Mouse (Mus musculus): Measurements from ENCODE around the gene Blvrb. TPM values are rescaled to one million over a fixed set of nuclear protein-coding genes. Genes with fewer than 3 reads are reported as not detected.

Blvrb gene
- total and polyA plus RNA-seq, 2 experiments from 2014 or later, result 19.7 to 23.4 TPM

DNA sequence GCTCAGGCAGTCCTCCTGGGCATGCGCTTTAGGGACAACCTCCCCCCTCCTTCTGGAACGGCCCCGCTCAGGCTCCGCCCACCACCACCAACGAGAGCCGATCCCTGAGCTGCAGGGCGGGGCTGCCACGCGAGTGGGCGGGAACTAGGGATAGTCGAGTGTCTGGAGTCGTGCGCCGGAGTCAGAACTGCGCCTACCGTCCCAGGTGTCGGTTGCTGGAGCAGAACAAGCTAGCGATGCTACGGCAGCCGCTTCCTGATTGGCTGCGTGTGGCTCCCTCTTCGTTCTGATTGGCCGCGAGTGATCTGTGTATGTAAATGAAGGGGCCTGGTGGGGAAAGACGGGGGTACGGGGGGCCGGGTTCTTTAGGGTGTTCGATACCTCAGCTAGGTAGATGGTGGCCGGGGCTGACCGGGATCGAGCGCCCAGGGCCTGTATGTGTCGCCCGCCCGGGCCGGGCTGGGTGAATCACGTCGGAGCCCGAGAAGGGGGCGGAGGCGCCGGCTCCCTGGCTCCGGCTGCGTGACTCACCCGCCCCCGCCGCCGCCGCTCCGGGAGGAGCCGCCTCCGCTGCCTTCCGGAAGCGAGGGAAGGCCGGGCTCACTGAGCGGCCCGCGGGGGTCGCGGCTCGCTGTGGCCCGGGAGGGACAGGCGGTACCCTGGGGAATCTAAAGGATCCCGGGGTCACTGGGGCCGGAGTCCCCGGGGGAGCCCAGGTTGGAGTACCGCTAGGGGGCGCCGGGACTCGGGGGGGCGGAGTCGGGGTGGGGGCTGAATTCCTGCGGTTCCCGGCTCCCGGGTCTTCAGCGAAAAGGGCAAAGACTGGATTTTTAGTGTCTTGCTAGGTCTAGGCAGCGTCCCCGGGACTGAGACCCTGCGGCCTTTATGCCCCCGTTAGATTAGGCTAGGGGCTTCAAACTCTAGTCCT, 39.3 kb downstream of the Blvrb start, which contains the start of gene Sertad1:
Gene Sertad1, plus strand, starts transcription at position 141 of the 928 bp plus-strand sequence.
- H3K9me3 ChIP-seq (ENCODE audit: low read length), result no peaks in the 10 kb centered on the region
- peak within 1 kb of the TSS; percentile 55 for H3K4me2 ChIP-seq (ENCODE audit: low read depth, low read length)
- ATAC-seq (peak; percentile 98), DNase-seq (ENCODE audit: low spot score) (peak; percentile 99)
- peak within 1 kb of the TSS; percentile 89 for H3K9ac ChIP-seq (replicated peaks; ENCODE audit: low read length)
- peak within 1 kb of the TSS; percentile 93 for H3K27ac ChIP-seq
- peak within 1 kb of the TSS; percentile 78 for H3K4me3 ChIP-seq (ENCODE audit: low read length)
- H3K27me3 ChIP-seq (ENCODE audit: insufficient read depth, low read length), result no peaks in the 10 kb centered on the region
- no peaks in the 10 kb centered on the region; the same call in 1 of the 2 replicates for H3K4me1 ChIP-seq (ENCODE audit: insufficient read depth, low read length)
- WGBS, result under 1% methylated on average over 56 of the region's 80 CpGs
- no peaks in the 10 kb centered on the region for H3K36me3 ChIP-seq (ENCODE audit: insufficient read depth, low read length)
- peak; percentile 57 for TF ChIP-seq CTCF (IDR thresholded peaks at IDR 0.05; ENCODE audit: low read depth)

DNA sequence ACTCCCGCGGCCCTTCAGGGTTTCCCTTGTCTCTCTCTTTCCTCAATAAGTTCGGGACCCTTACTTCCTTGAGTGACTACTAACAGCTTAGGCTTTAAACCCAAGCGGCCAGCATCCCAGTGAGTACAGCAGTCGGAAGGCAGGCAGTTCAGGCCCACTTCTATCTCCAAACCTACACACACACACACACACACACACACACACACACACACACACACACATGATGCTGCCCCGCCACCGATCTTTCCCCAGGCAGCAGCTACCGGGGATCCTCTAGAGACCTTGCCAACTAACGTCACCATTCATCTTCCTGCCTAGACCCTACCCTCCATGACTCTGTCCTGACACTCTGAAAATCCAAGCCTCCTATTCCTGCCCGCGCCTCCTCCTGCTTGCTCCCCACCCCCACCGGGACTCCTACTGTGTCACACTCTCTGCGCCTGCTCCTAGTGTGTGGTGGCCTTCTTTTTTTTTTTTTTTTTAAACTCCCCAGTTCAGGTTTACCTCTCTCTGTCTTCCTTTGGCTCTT, 40.0 kb downstream of the Blvrb start:
- ATAC-seq (no peak), DNase-seq (ENCODE audit: low spot score) (no peak)
- H3K27ac ChIP-seq, result peak overlapping the region; percentile 93
- 4% methylated on average over 13 of the region's 13 CpGs for WGBS
- H3K27me3 ChIP-seq (ENCODE audit: insufficient read depth, low read length), result no peaks in the 10 kb centered on the region
- no peak for TF ChIP-seq CTCF (IDR thresholded peaks at IDR 0.05; ENCODE audit: low read depth)
- no peaks in the 10 kb centered on the region for H3K9me3 ChIP-seq (ENCODE audit: low read length)
- H3K4me2 ChIP-seq (ENCODE audit: low read depth, low read length), result peak overlapping the region; percentile 55
- H3K9ac ChIP-seq (replicated peaks; ENCODE audit: low read length), result peak overlapping the region; percentile 89
- H3K36me3 ChIP-seq (ENCODE audit: insufficient read depth, low read length), result no peaks in the 10 kb centered on the region
- H3K4me3 ChIP-seq (ENCODE audit: low read length), result peak overlapping the region; percentile 78
- H3K4me1 ChIP-seq (ENCODE audit: insufficient read depth, low read length), result no peaks in the 10 kb centered on the region; the same call in 1 of the 2 replicates

DNA sequence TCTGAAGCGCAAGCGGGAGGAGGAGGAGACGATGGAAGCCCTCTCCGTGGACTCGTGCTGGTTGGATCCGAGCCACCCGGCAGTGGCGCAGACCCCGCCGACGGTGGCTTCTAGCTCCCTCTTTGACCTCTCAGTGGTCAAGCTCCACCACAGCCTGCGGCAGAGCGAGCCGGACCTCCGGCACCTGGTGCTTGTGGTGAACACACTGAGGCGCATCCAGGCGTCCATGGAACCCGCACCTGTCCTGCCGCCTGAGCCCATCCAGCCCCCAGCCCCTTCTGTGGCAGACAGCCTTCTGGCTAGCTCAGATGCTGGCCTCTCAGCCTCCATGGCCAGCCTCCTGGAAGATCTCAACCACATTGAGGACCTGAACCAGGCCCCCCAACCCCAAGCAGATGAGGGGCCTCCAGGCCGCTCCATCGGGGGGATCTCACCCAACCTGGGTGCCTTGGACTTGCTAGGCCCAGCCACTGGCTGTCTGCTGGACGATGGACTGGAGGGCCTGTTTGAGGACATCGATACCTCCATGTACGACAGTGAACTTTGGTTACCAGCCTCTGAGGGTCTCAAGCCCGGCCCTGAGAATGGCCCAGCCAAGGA, 41.6 kb downstream of the Blvrb start:
- no peaks in the 10 kb centered on the region for H3K27me3 ChIP-seq (ENCODE audit: insufficient read depth, low read length)
- no peak for TF ChIP-seq CTCF (IDR thresholded peaks at IDR 0.05; ENCODE audit: low read depth)
- no peak overlapping the region for H3K4me2 ChIP-seq (ENCODE audit: low read depth, low read length)
- no peak overlapping the region for H3K27ac ChIP-seq
- 88% methylated on average over 25 of the region's 25 CpGs for WGBS
- DNase-seq (ENCODE audit: low spot score), result no peak
- H3K36me3 ChIP-seq (ENCODE audit: insufficient read depth, low read length), result no peaks in the 10 kb centered on the region
- H3K9me3 ChIP-seq (ENCODE audit: low read length), result no peaks in the 10 kb centered on the region
- H3K9ac ChIP-seq (replicated peaks; ENCODE audit: low read length), result no peak overlapping the region
- no peaks in the 10 kb centered on the region; the same call in 1 of the 2 replicates for H3K4me1 ChIP-seq (ENCODE audit: insufficient read depth, low read length)
- no peak overlapping the region for H3K4me3 ChIP-seq (ENCODE audit: low read length)
- ATAC-seq, result no peak

DNA sequence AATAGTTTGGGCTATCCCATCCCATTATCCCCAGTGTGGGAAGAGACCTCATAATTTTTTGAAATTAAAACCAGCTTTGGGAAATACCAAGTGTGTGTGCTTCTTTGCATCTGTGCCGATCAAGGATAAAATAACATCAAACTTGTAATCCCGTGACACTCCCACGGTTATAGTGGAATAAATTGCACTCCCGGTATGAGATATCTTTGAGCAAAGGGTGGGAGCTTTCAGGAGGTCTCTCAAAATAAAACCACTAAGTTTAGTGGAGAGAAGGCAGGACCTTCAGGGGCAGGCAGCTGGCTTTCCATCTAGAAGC, 42.4 kb downstream of the Blvrb start:
- WGBS, result 51% methylated on average over 4 of the region's 4 CpGs
- H3K9ac ChIP-seq (replicated peaks; ENCODE audit: low read length), result peak overlapping the region; percentile 30; the same call in 1 of the 2 replicates
- no peaks in the 10 kb centered on the region for H3K9me3 ChIP-seq (ENCODE audit: low read length)
- peak overlapping the region; percentile 51 for H3K4me2 ChIP-seq (ENCODE audit: low read depth, low read length)
- DNase-seq (ENCODE audit: low spot score) (no peak), ATAC-seq (no peak)
- H3K27ac ChIP-seq, result peak overlapping the region; percentile 42
- H3K36me3 ChIP-seq (ENCODE audit: insufficient read depth, low read length), result no peaks in the 10 kb centered on the region
- H3K4me1 ChIP-seq (ENCODE audit: insufficient read depth, low read length), result no peaks in the 10 kb centered on the region; the same call in 1 of the 2 replicates
- no peaks in the 10 kb centered on the region for H3K27me3 ChIP-seq (ENCODE audit: insufficient read depth, low read length)
- TF ChIP-seq CTCF (IDR thresholded peaks at IDR 0.05; ENCODE audit: low read depth), result no peak
- H3K4me3 ChIP-seq (ENCODE audit: low read length), result peak overlapping the region; percentile 23

DNA sequence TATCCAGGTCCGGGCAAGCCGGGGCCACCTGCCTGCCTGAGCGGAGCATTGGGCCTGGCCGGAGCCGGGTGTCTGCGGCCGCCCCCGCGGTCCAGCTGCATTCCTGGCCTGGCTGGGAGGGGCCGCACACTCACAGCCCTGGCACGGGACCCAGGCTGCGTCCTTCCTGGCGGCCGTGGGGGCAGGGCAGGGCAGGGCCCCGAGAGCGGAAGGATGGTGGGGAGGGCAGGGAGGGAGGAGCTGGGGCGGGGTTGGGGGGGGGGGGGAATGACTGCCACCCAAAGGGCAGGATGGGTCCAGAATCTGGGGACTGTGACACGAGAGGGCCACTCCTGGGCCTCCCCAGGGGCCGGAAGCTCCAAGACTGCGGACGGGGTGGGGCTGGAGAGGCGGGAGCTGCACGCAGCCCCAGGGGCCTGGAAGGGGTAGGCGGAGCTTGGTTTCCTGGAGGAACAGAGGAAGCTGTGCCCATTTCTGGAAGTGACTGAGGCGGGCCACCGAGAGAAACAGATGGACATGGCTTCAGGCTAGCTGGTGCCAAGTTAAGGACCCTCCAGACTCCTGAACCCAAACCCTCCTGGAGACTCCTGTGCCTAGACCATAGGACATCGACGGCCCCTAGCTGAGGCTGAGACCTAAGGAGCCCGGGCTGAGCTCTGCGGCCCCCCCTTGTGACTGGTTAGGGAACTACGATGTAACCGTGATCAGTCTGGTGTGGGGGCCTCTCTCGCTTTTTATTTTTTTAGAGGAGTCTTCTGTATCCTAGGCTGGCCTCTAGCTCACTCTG, 43.0 kb downstream of the Blvrb start:
- Histone ChIP-seq H3K4me3 (ENCODE audit: low read length) (peak overlapping the region; percentile 23), H3K4me1 (ENCODE audit: insufficient read depth, low read length) (no peaks in the 10 kb centered on the region; the same call in 1 of the 2 replicates), H3K36me3 (ENCODE audit: insufficient read depth, low read length) (no peaks in the 10 kb centered on the region), H3K4me2 (ENCODE audit: low read depth, low read length) (peak overlapping the region; percentile 51), H3K27ac (peak overlapping the region; percentile 42), H3K9me3 (ENCODE audit: low read length) (no peaks in the 10 kb centered on the region), H3K27me3 (ENCODE audit: insufficient read depth, low read length) (no peaks in the 10 kb centered on the region), H3K9ac (replicated peaks; ENCODE audit: low read length) (peak overlapping the region; percentile 30; the same call in 1 of the 2 replicates)
- ATAC-seq, result peak; percentile 22; the same call in 1 of the 2 replicates
- 4% methylated on average over 30 of the region's 33 CpGs for WGBS
- peak; percentile 67 for DNase-seq (ENCODE audit: low spot score)
- TF ChIP-seq CTCF (IDR thresholded peaks at IDR 0.05; ENCODE audit: low read depth), result peak; percentile 57

DNA sequence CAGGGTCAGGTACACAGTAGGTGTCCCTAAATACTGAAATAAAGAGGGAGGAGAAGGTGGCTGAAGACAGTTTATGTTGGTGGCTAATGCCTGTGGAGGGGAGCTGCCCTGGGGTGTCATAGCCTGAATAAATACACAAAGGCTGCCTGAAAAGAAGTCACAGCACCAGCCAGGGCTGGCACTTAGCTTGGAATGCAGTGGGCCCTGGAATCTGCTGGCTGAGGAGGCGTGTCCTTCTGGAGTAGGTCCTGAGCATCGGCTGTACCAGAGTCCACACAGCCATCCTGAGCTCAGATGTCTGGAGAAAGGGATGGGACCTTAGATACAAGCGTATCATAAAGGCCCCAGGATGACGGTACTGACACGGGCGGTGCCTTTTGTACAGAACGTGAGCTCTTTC, 44.1 kb downstream of the Blvrb start:
- Histone ChIP-seq H3K4me1 (ENCODE audit: insufficient read depth, low read length) (no peaks in the 10 kb centered on the region; the same call in 1 of the 2 replicates), H3K9me3 (ENCODE audit: low read length) (no peaks in the 10 kb centered on the region), H3K4me2 (ENCODE audit: low read depth, low read length) (no peak overlapping the region), H3K27ac (no peak overlapping the region), H3K9ac (replicated peaks; ENCODE audit: low read length) (no peak overlapping the region), H3K4me3 (ENCODE audit: low read length) (no peak overlapping the region), H3K27me3 (ENCODE audit: insufficient read depth, low read length) (no peaks in the 10 kb centered on the region), H3K36me3 (ENCODE audit: insufficient read depth, low read length) (no peaks in the 10 kb centered on the region)
- no peak for ATAC-seq
- no peak for TF ChIP-seq CTCF (IDR thresholded peaks at IDR 0.05; ENCODE audit: low read depth)
- DNase-seq (ENCODE audit: low spot score), result no peak
- 71% methylated on average over 7 of the region's 7 CpGs for WGBS

All from hindbrain, postnatal 0 days (tissue).